Comparison of ENCODE assay signal across 8 mouse cellular contexts in genomic region chr3:104510771-104511429, GRCm38 (mm10). TPM values are rescaled to one million over a fixed set of nuclear protein-coding genes. Genes with fewer than 3 reads are reported as not detected.
DNase-seq lines count a peak whose midpoint lies in the region; ATAC-seq lines count a peak whose summit lies in the region.

No protein-coding gene starts in this region.

- H3K4me2 ChIP-seq in embryonic facial prominence, embryonic 14.5 days (ENCODE audit: low read depth, low read length) = peak overlapping the region; percentile 73
- peak overlapping the region; percentile 82 for H3K4me2 ChIP-seq in liver, embryonic 12.5 days

- peak; percentile 67 for DNase-seq in 3T3-L1 (ENCODE audit: low read depth, low spot score)
- DNase-seq in embryonic facial prominence, embryonic 14.5 days (ENCODE audit: low spot score) = peak; percentile 38
- DNase-seq in cerebellum, adult 9-11 months = no peak
- no peak for DNase-seq in gastrocnemius, postnatal 14 days

- no peaks in the 10 kb centered on the region for H3K36me3 ChIP-seq in erythroblast, embryonic 14.5 days (ENCODE audit: control insufficient read depth)
- H3K36me3 ChIP-seq in embryonic facial prominence, embryonic 14.5 days (ENCODE audit: control insufficient read depth, insufficient read depth, low read length) = no peaks in the 10 kb centered on the region
- no peaks in the 10 kb centered on the region for H3K36me3 ChIP-seq in liver, embryonic 12.5 days

- no peaks in the 10 kb centered on the region for H3K27me3 ChIP-seq in erythroblast, embryonic 14.5 days (ENCODE audit: control insufficient read depth)
- H3K27me3 ChIP-seq in embryonic facial prominence, embryonic 14.5 days (replicated peaks; ENCODE audit: control insufficient read depth, insufficient read depth, low read length) = no peaks in the 10 kb centered on the region
- no peaks in the 10 kb centered on the region for H3K27me3 ChIP-seq in liver, embryonic 12.5 days (replicated peaks)

- no peak; the same call in 1 of the 2 replicates for ATAC-seq in erythroblast, adult 5-6 weeks (replicated peaks; ENCODE audit: low FRiP score, poor library complexity, severe bottlenecking)
- ATAC-seq in embryonic facial prominence, embryonic 14.5 days (ENCODE audit: low read depth) = peak; percentile 19
- no peak for ATAC-seq in liver, embryonic 12.5 days
- ATAC-seq in erythroid progenitor cell, adult 5-6 weeks (replicated peaks; ENCODE audit: low FRiP score, poor library complexity, severe bottlenecking) = no peak

- peak overlapping the region; percentile 84 for H3K9ac ChIP-seq in embryonic facial prominence, embryonic 14.5 days (ENCODE audit: low read depth, low read length)
- peak overlapping the region; percentile 93 for H3K9ac ChIP-seq in liver, embryonic 12.5 days

- H3K27ac ChIP-seq in embryonic facial prominence, embryonic 14.5 days (replicated peaks; ENCODE audit: low read depth, low read length) = peak overlapping the region; percentile 96
- H3K27ac ChIP-seq in liver, embryonic 12.5 days = peak overlapping the region; percentile 93

- no peaks in the 10 kb centered on the region for H3K9me3 ChIP-seq in erythroblast, embryonic 14.5 days (ENCODE audit: control insufficient read depth, low read length)
- no peaks in the 10 kb centered on the region for H3K9me3 ChIP-seq in embryonic facial prominence, embryonic 14.5 days (ENCODE audit: control insufficient read depth, low read length)
- H3K9me3 ChIP-seq in liver, embryonic 12.5 days (replicated peaks) = no peaks in the 10 kb centered on the region

- intact Hi-C loops in gastrocnemius, postnatal 14 days (cut with DNase I; ENCODE audit: low total_unique reads) = no loop called here

- peak overlapping the region; percentile 97 for H3K4me3 ChIP-seq in erythroblast, embryonic 14.5 days (replicated peaks)
- peak overlapping the region; percentile 86 for H3K4me3 ChIP-seq in embryonic facial prominence, embryonic 14.5 days (ENCODE audit: low read depth, low read length)
- peak overlapping the region; percentile 98 for H3K4me3 ChIP-seq in liver, embryonic 12.5 days

- WGBS in embryonic facial prominence, embryonic 14.5 days = under 1% methylated on average over 14 of the region's 14 CpGs
- 2% methylated on average over 14 of the region's 14 CpGs for WGBS in liver, embryonic 12.5 days (ENCODE audit: insufficient replicate concordance)

- H3K4me1 ChIP-seq in erythroblast, embryonic 14.5 days (ENCODE audit: control insufficient read depth) = peaks cover 39% of the 10 kb centered on the region
- peaks cover 3% of the 10 kb centered on the region; the same call in 1 of the 2 replicates for H3K4me1 ChIP-seq in embryonic facial prominence, embryonic 14.5 days (ENCODE audit: control insufficient read depth, insufficient read depth, low read length)
- peaks cover 37% of the 10 kb centered on the region for H3K4me1 ChIP-seq in liver, embryonic 12.5 days

RNA-seq across cellular contexts. Expression of gene Lrig2, which starts 0.8 kb away (rescaled TPM):
- 0.11 and 0.19 TPM in 2 replicates for polyA plus RNA-seq in erythroblast, embryonic 14.5 days (2012)
- 4.6 and 6.3 TPM in 2 replicates for total RNA-seq in erythroblast, adult 5-6 weeks (2015; ENCODE audit: low replicate concordance)
- total RNA-seq in erythroblast, adult 5-6 weeks (2017; ENCODE audit: low replicate concordance) = 8.4 and 18.4 TPM in 2 replicates
- 16.1 and 22.2 TPM in 2 replicates for polyA plus RNA-seq in embryonic facial prominence, embryonic 14.5 days (2014; fragmentation: Nextera tagmentation; extraction: Ambion mirVana)
- polyA plus RNA-seq in liver, embryonic 12.5 days (2016; fragmentation: Nextera tagmentation; extraction: Ambion mirVana) = 5.4 and 6.8 TPM in 2 replicates
- 12.2 and 14.8 TPM in 2 replicates for total RNA-seq in erythroid progenitor cell, adult 5-6 weeks (2015; ENCODE audit: low replicate concordance)
- 23.6 and 42.6 TPM in 2 replicates for total RNA-seq in erythroid progenitor cell, adult 5-6 weeks (2017; ENCODE audit: low replicate concordance)
- total RNA-seq in gastrocnemius, postnatal 14 days (2021) = 1 to 10 TPM; 5.8 to 8.5 TPM

Comparison
In these comparisons a context has a peak if more than half of its experiments do, and no peak if none do; other contexts are left out.
1. DNase-seq: peak in 3T3-L1 (single experiment) and embryonic facial prominence, embryonic 14.5 days (single experiment); none in cerebellum, adult 9-11 months (single experiment) and gastrocnemius, postnatal 14 days (single experiment).
2. Peak in every context shown above with its lines, with median percentiles within 50 percentile points of each other: H3K4me3 ChIP-seq.